Mouse (Mus musculus) frontal cortex, postnatal 25 days (tissue): ENCODE results near the gene C1rb.
"Not testable (repeated sequence)": the region's sequence is repeated elsewhere in the genome, so short reads cannot be mapped to it uniquely, and the experiment has no call there.

Experiments used
- DNase-seq, 2 experiments: peaks; one replicate each; pipeline ENCODE4 v3.0.0; 2022; ENCODE audit warnings: low spot score in 2 of 2

C1rb gene

GRCm38 (mm10) chr6:124570026-124570425, at the start of gene C1rb:
C1rb (plus strand) TSS chr6:124570294.
- DNase-seq, result peak; percentile 53 to 69

GRCm38 (mm10) chr6:124522082-124522481, 48.0 kb upstream of the C1rb start:
- not testable (repeated sequence) for DNase-seq

- DNase-seq, result no peak
These were observed 42.2 kb upstream of the C1rb start for GRCm38 (mm10) chr6:124527881-124528280.

- no peak for DNase-seq
These were observed 39.0 kb upstream of the C1rb start for GRCm38 (mm10) chr6:124531077-124531476.

GRCm38 (mm10) chr6:124536125-124536829, 33.8 kb upstream of the C1rb start:
- DNase-seq, result not testable (repeated sequence)

GRCm38 (mm10) chr6:124541176-124541575, 28.9 kb upstream of the C1rb start:
- DNase-seq, result not testable (repeated sequence)

- peak; percentile 18 to 55 for DNase-seq
These were observed 27.8 kb upstream of the C1rb start, which contains the start of gene C1s1 for GRCm38 (mm10) chr6:124542284-124542683. C1s1 (minus strand) TSS chr6:124542359.

- DNase-seq, result no peak
These were observed 25.6 kb upstream of the C1rb start for GRCm38 (mm10) chr6:124544466-124544865.

- DNase-seq, result no peak
These were observed 24.7 kb upstream of the C1rb start for GRCm38 (mm10) chr6:124545425-124545824.

GRCm38 (mm10) chr6:124547979-124548378, 22.1 kb upstream of the C1rb start:
- DNase-seq, result not testable (repeated sequence)

GRCm38 (mm10) chr6:124549023-124549550, 21.0 kb upstream of the C1rb start:
- no peak for DNase-seq

- no peak for DNase-seq
These were observed 17.3 kb upstream of the C1rb start for GRCm38 (mm10) chr6:124552766-124553165.

GRCm38 (mm10) chr6:124555956-124556355, 14.1 kb upstream of the C1rb start:
- DNase-seq, result not testable (repeated sequence)

GRCm38 (mm10) chr6:124561156-124561555, 8.9 kb upstream of the C1rb start:
- DNase-seq, result not testable (repeated sequence)

GRCm38 (mm10) chr6:124561611-124562010, 8.5 kb upstream of the C1rb start:
- not testable (repeated sequence) for DNase-seq

- DNase-seq, result not testable (repeated sequence)
These were observed 5.1 kb downstream of the C1rb start for GRCm38 (mm10) chr6:124575155-124575678.

GRCm38 (mm10) chr6:124580155-124580554, 10.1 kb downstream of the C1rb start:
- not testable (repeated sequence) for DNase-seq

- no peak for DNase-seq
These were observed 12.1 kb downstream of the C1rb start for GRCm38 (mm10) chr6:124582231-124582630.

GRCm38 (mm10) chr6:124584935-124585334, 14.8 kb downstream of the C1rb start:
- DNase-seq, result no peak

- no peak for DNase-seq
These were observed 15.7 kb downstream of the C1rb start for GRCm38 (mm10) chr6:124585761-124586160.

GRCm38 (mm10) chr6:124586266-124586665, 16.2 kb downstream of the C1rb start:
- DNase-seq, result no peak

GRCm38 (mm10) chr6:124588771-124589170, 18.7 kb downstream of the C1rb start:
- no peak for DNase-seq

GRCm38 (mm10) chr6:124592186-124592700, 22.1 kb downstream of the C1rb start:
- no peak for DNase-seq
